Mouse (Mus musculus) retina, postnatal 7 days (tissue): ENCODE results near the gene Ank2.

Source experiments
- DNase-seq: peaks from one replicate; pipeline ENCODE4 v3.0.0-alpha.2; 2012; ENCODE audit warnings: low read depth, low spot score

Ank2 gene

GRCm38 (mm10) chr3:126979635-126980034 is 519.5 kb downstream of the Ank2 start:
- no peak for DNase-seq

GRCm38 (mm10) chr3:126978768-126979410 is 520.3 kb downstream of the Ank2 start:
- peak; percentile 45 for DNase-seq

GRCm38 (mm10) chr3:126977399-126977798 is 521.8 kb downstream of the Ank2 start:
- DNase-seq, result no peak

- no peak for DNase-seq
Observed at GRCm38 (mm10) chr3:126976793-126977192, 522.4 kb downstream of the Ank2 start.

GRCm38 (mm10) chr3:126975409-126975808 is 523.7 kb downstream of the Ank2 start:
- no peak for DNase-seq

GRCm38 (mm10) chr3:126973551-126973950 is 525.6 kb downstream of the Ank2 start:
- no peak for DNase-seq

- DNase-seq, result no peak
Observed at GRCm38 (mm10) chr3:126971531-126971930, 527.6 kb downstream of the Ank2 start.

- DNase-seq, result no peak
Observed at GRCm38 (mm10) chr3:126968721-126969120, 530.4 kb downstream of the Ank2 start.

GRCm38 (mm10) chr3:126965767-126966166 is 533.4 kb downstream of the Ank2 start:
- no peak for DNase-seq

GRCm38 (mm10) chr3:126962326-126962725 is 536.8 kb downstream of the Ank2 start:
- DNase-seq, result no peak

- no peak for DNase-seq
Observed at GRCm38 (mm10) chr3:126952698-126953097, 546.5 kb downstream of the Ank2 start.

- DNase-seq, result no peak
Observed at GRCm38 (mm10) chr3:126946591-126946990, 552.6 kb downstream of the Ank2 start.

- no peak for DNase-seq
Observed at GRCm38 (mm10) chr3:126944838-126945237, 554.3 kb downstream of the Ank2 start.

- no peak for DNase-seq
Observed at GRCm38 (mm10) chr3:126944081-126944480, 555.1 kb downstream of the Ank2 start.

- DNase-seq, result no peak
Observed at GRCm38 (mm10) chr3:126940452-126940851, 558.7 kb downstream of the Ank2 start.

GRCm38 (mm10) chr3:126931884-126932506 is 567.2 kb downstream of the Ank2 start:
- no peak for DNase-seq

- no peak for DNase-seq
Observed at GRCm38 (mm10) chr3:126923575-126924382, 575.4 kb downstream of the Ank2 start.

GRCm38 (mm10) chr3:126921941-126922340 is 577.2 kb downstream of the Ank2 start:
- no peak for DNase-seq

- no peak for DNase-seq
Observed at GRCm38 (mm10) chr3:126920296-126920695, 578.9 kb downstream of the Ank2 start.

- no peak for DNase-seq
Observed at GRCm38 (mm10) chr3:126918805-126919473, 580.2 kb downstream of the Ank2 start.

- DNase-seq, result no peak
Observed at GRCm38 (mm10) chr3:126916381-126916780, 582.8 kb downstream of the Ank2 start.

- DNase-seq, result peak; percentile 38
Observed at GRCm38 (mm10) chr3:126903543-126903942, 595.6 kb downstream of the Ank2 start.
